Mouse (Mus musculus): ENCODE measurements around the gene Foxi1. TPM values are rescaled to one million over a fixed set of nuclear protein-coding genes. Genes with fewer than 3 reads are reported as not detected.

Foxi1 gene
- total and polyA plus RNA-seq, 3 experiments: not detected

DNA sequence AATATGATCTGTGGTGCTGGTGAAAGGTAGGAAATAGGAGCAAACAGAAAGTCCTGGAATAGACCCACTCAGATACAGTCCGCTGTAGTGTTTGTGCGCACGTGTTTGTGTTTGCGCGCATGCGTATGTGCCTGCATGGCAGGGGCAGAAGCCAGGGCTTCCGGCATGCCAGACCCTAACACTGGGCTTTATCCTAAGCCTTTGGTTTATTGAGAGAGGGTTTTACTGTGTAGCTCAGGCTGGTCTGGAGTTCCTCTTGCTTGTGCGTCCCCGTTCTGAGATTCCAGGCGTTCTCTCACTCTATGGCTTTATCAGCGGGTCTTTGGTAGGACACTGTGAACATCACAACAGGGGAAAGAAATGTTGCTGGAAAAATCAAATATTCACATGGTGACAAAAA lies 42.6 kb downstream of the Foxi1 start:
- in situ Hi-C loops (cut with MboI; ENCODE audit: low pct_ligation_motif_present, low pct_unique_long_range_greater_than_20kb, low sequenced_read_pairs): no loop called here
- Histone ChIP-seq H3K9me3 (replicated peaks; ENCODE audit: low read length) (peaks cover 9% of the 10 kb centered on the region), H3K79me2 (replicated peaks; ENCODE audit: control insufficient read depth, extremely low read depth, insufficient read depth, poor library complexity, severe bottlenecking) (no peaks in the 10 kb centered on the region), H3K4me3 (replicated peaks in 1 of 3; ENCODE audit: low read depth in 2 of 3, low read length in 2 of 3, poor library complexity in 1 of 3) (no peak overlapping the region), H3K4me1 (ENCODE audit: control insufficient read depth in 1 of 2, insufficient read depth in 2 of 2) (peaks cover 11 to 30% of the 10 kb centered on the region in 2 experiments), H3K36me3 (replicated peaks in 1 of 2; ENCODE audit: control insufficient read depth in 1 of 2, insufficient read depth in 1 of 2, low read length in 1 of 2) (no peaks in the 10 kb centered on the region), H3K9ac (ENCODE audit: insufficient read depth, low read depth) (no peak overlapping the region), H3K27ac (ENCODE audit: insufficient read depth, low read depth) (no peak overlapping the region), H3K27me3 (replicated peaks) (peaks cover 3% of the 10 kb centered on the region), H3K4me2 (ENCODE audit: insufficient read depth, low read depth, poor library complexity, severe bottlenecking) (no peak overlapping the region)
- DNase-seq (ENCODE audit: extremely low read depth): no peak
- dilution Hi-C loops (cut with MboI; ENCODE audit: extremely low pct_ligation_motif_present, extremely low pct_unique_long_range_greater_than_20kb, low sequenced_read_pairs): no loop called here
- TF ChIP-seq POLR2A (IDR thresholded peaks at IDR 0.05; ENCODE audit: low read depth, low read length) (no peak), RAD21 (IDR thresholded peaks at IDR 0.05; ENCODE audit: low read depth, low read length) (no peak), BHLHE40 (IDR thresholded peaks at IDR 0.05; ENCODE audit: low read depth, low read length) (no peak), E2F4 (IDR thresholded peaks at IDR 0.05; ENCODE audit: insufficient replicate concordance, low read depth, low read length) (no peak), ZMIZ1 (IDR thresholded peaks at IDR 0.05; ENCODE audit: low read depth, low read length) (no peak), MAFK (IDR thresholded peaks at IDR 0.05; ENCODE audit: insufficient replicate concordance, low read length) (no peak), MAX (IDR thresholded peaks at IDR 0.05; ENCODE audit: low read length) (no peak), ZNF384 (IDR thresholded peaks at IDR 0.05; ENCODE audit: low read depth, low read length) (no peak), MAZ (IDR thresholded peaks at IDR 0.05; ENCODE audit: low read depth, low read length) (no peak), UBTF (IDR thresholded peaks at IDR 0.05; ENCODE audit: low read depth, low read length) (no peak), NELFE (IDR thresholded peaks at IDR 0.05; ENCODE audit: low read depth, low read length) (no peak), CHD2 (IDR thresholded peaks at IDR 0.05; ENCODE audit: low read length) (no peak), SIN3A (IDR thresholded peaks at IDR 0.05; ENCODE audit: low read length) (no peak), PAX5 (IDR thresholded peaks at IDR 0.05; ENCODE audit: low read length) (no peak), CTCF (conservative IDR thresholded peaks at IDR 0.05 in 1 of 2, IDR thresholded peaks at IDR 0.05 in 1 of 2; ENCODE audit: low read depth in 2 of 2, low read length in 2 of 2) (no peak), IRF4 (IDR thresholded peaks at IDR 0.05; ENCODE audit: low read depth, low read length) (no peak), ZC3H11A (IDR thresholded peaks at IDR 0.05; ENCODE audit: low read depth, low read length) (no peak), JUN (IDR thresholded peaks at IDR 0.05; ENCODE audit: insufficient read depth, low read depth, low read length) (no peak), ZKSCAN1 (IDR thresholded peaks at IDR 0.05; ENCODE audit: borderline replicate concordance, low read depth, low read length) (no peak)

DNA sequence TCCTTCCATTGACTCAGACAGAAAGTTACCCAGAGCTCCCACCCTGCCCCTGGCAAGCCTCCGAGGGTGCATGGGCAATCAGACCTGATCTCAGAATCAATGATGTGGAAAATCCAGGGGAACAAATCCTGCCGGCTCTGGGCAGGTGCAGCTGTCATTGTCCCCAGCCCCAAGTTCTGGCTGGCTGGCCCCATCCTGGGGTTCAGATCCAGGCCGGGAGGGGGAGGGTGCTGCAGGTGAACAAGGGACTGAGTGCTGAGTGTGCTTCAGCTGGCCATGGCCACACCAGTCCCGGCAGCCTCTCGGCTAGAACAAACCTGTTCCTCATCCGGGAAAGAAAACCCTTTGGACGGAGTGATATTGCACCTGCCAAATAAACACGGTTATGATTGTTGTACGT lies 49.0 kb downstream of the Foxi1 start:
- DNase-seq (ENCODE audit: extremely low read depth): no peak
- Histone ChIP-seq H3K4me1 (ENCODE audit: control insufficient read depth in 1 of 2, insufficient read depth in 2 of 2) (peaks cover 4 to 7% of the 10 kb centered on the region in 2 experiments; a peak in 2 of 4 replicates), H3K9ac (ENCODE audit: insufficient read depth, low read depth) (no peak overlapping the region), H3K4me2 (ENCODE audit: insufficient read depth, low read depth, poor library complexity, severe bottlenecking) (no peak overlapping the region), H3K27me3 (replicated peaks) (peaks cover 2% of the 10 kb centered on the region), H3K27ac (ENCODE audit: insufficient read depth, low read depth) (no peak overlapping the region), H3K4me3 (replicated peaks in 1 of 3; ENCODE audit: low read depth in 2 of 3, low read length in 2 of 3, poor library complexity in 1 of 3) (no peak overlapping the region), H3K79me2 (replicated peaks; ENCODE audit: control insufficient read depth, extremely low read depth, insufficient read depth, poor library complexity, severe bottlenecking) (no peaks in the 10 kb centered on the region), H3K36me3 (replicated peaks in 1 of 2; ENCODE audit: control insufficient read depth in 1 of 2, insufficient read depth in 1 of 2, low read length in 1 of 2) (no peaks in the 10 kb centered on the region), H3K9me3 (replicated peaks; ENCODE audit: low read length) (peaks cover 9% of the 10 kb centered on the region)
- dilution Hi-C loops (cut with MboI; ENCODE audit: extremely low pct_ligation_motif_present, extremely low pct_unique_long_range_greater_than_20kb, low sequenced_read_pairs) (no loop called here), in situ Hi-C loops (cut with MboI; ENCODE audit: low pct_ligation_motif_present, low pct_unique_long_range_greater_than_20kb, low sequenced_read_pairs) (no loop called here)
- TF ChIP-seq UBTF (IDR thresholded peaks at IDR 0.05; ENCODE audit: low read depth, low read length) (no peak), IRF4 (IDR thresholded peaks at IDR 0.05; ENCODE audit: low read depth, low read length) (no peak), MAZ (IDR thresholded peaks at IDR 0.05; ENCODE audit: low read depth, low read length) (no peak), ELF1 (IDR thresholded peaks at IDR 0.05; ENCODE audit: low read depth, low read length) (no peak), SMC3 (IDR thresholded peaks at IDR 0.05; ENCODE audit: low read depth, low read length) (no peak), MXI1 (IDR thresholded peaks at IDR 0.05; ENCODE audit: low read depth, low read length) (no peak), CTCF (conservative IDR thresholded peaks at IDR 0.05 in 1 of 2, IDR thresholded peaks at IDR 0.05 in 1 of 2; ENCODE audit: low read depth in 2 of 2, low read length in 2 of 2) (no peak), ZKSCAN1 (IDR thresholded peaks at IDR 0.05; ENCODE audit: borderline replicate concordance, low read depth, low read length) (no peak), TCF12 (IDR thresholded peaks at IDR 0.05; ENCODE audit: low read depth, low read length) (no peak), EP300 (IDR thresholded peaks at IDR 0.05; ENCODE audit: low read length) (no peak), USF1 (IDR thresholded peaks at IDR 0.05; ENCODE audit: low read depth, low read length) (no peak), MEF2A (IDR thresholded peaks at IDR 0.05; ENCODE audit: borderline replicate concordance, low read depth, low read length) (no peak), RCOR1 (conservative IDR thresholded peaks at IDR 0.05; ENCODE audit: low read depth, low read length) (no peak), PAX5 (IDR thresholded peaks at IDR 0.05; ENCODE audit: low read length) (no peak), MYC (IDR thresholded peaks at IDR 0.05; ENCODE audit: low read depth, low read length) (no peak)
